Mouse (Mus musculus) heart, embryonic 11.5 days (tissue): ENCODE measurements at regions not wholly inside any gene's neighbourhood (a gene's known extent, or its start where the extent isn't known, plus 50 kb on each side); places are given as distances from the start of the nearest gene placed in this dataset.

ENCODE experiments used
- ATAC-seq: fragments of 200-750 bp; cut with Nextera tagmentation; replicated peaks from 2 replicates; pipeline ENCODE4 v1.8.0; 2017; ENCODE audit warnings: moderate library complexity; ENCODE audit not compliant: insufficient number of reproducible peaks, low FRiP score, low TSS enrichment
- H3K27ac ChIP-seq: fragments of 300-500 bp; sonication (generic); 2 replicates; pipeline ENCODE4 v1.5.1; 2014; ENCODE audit warnings: mild to moderate bottlenecking, low read depth, low read length
- H3K27me3 ChIP-seq: fragments of 300-500 bp; sonication (generic); 2 replicates; pipeline ENCODE4 v1.6.1; 2014; ENCODE audit warnings: mild to moderate bottlenecking, low read length, mixed read lengths; ENCODE audit not compliant: control insufficient read depth, insufficient read depth
- H3K36me3 ChIP-seq: fragments of 300-500 bp; sonication (generic); 2 replicates; pipeline ENCODE4 v1.6.1; 2014; ENCODE audit warnings: mild to moderate bottlenecking, low read length, moderate library complexity, mixed read lengths; ENCODE audit not compliant: control insufficient read depth, insufficient read depth
- H3K4me1 ChIP-seq: fragments of 300-500 bp; sonication (generic); 2 replicates; pipeline ENCODE4 v1.6.1; 2014; ENCODE audit warnings: low read length; ENCODE audit not compliant: control insufficient read depth, insufficient read depth
- H3K4me2 ChIP-seq: fragments of 300-500 bp; sonication (generic); 2 replicates; pipeline ENCODE4 v1.6.1; 2014; ENCODE audit warnings: mild to moderate bottlenecking, moderate library complexity
- H3K4me3 ChIP-seq: fragments of 300-500 bp; sonication (generic); 2 replicates; pipeline ENCODE4 v1.5.1; 2014; ENCODE audit warnings: low read depth, low read length
- H3K9ac ChIP-seq: fragments of 300-500 bp; sonication (generic); 2 replicates; pipeline ENCODE4 v1.6.1; 2014; ENCODE audit warnings: mild to moderate bottlenecking, low read depth, low read length, moderate library complexity
- H3K9me3 ChIP-seq: fragments of 300-500 bp; sonication (generic); replicated peaks from 2 replicates; pipeline ENCODE4 v1.6.1; 2016; ENCODE audit warnings: low read length; ENCODE audit not compliant: control insufficient read depth
- WGBS: fragments of 180-500 bp; shearing (Covaris S2); extraction: QIAGEN DNeasy Blood & Tissue Kit; methylation state at CpG from one replicate; pipeline ENCODE4 v1.1.7; 2014; ENCODE audit not compliant: insufficient replicate concordance; 5-methylcytosine and 5-hydroxymethylcytosine counted together

DNA sequence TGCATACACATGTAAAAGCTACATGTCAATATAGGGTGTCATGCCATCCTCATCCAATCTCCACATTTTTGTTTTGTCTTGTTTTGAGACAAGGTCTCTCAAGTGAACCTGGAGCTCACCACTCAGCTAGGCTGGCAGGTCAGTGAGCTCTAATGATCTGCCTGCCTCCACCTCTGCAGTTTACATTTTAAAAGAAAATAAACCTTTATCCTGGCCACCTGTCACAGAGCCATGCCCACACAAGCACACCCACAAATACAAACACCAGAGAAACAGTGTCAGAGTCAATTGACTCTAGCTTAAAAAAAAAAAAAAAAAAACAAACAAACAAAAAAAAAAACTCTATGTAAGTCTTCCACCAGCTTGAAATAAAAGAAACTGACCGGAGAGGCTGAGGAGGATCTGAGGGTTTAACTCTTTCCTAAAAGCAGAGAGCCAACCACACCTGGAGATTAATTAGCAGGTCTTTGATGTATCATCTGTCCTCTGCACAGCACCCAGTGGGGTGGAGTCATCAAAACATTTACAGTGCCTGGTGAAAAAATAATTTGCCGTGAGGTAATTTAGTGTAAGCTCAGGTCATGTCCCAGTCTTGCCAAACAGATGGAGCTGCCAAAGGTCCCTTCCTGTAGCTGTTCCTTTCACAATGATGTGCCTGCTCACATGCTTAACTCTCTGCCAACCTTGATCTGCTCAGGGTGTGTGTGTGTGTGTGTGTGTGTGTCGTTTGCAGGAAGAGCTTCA, 262.2 kb downstream of the Gm11361 start:
- no peak overlapping the region for H3K9ac ChIP-seq
- WGBS: 55% methylated on average over 3 of the region's 3 CpGs
- no peaks in the 10 kb centered on the region for H3K4me1 ChIP-seq
- H3K27me3 ChIP-seq: no peaks in the 10 kb centered on the region
- no peak overlapping the region for H3K4me3 ChIP-seq
- H3K4me2 ChIP-seq: no peak overlapping the region
- no peak overlapping the region for H3K27ac ChIP-seq
- ATAC-seq: no peak
- no peaks in the 10 kb centered on the region for H3K36me3 ChIP-seq
- no peaks in the 10 kb centered on the region for H3K9me3 ChIP-seq

DNA sequence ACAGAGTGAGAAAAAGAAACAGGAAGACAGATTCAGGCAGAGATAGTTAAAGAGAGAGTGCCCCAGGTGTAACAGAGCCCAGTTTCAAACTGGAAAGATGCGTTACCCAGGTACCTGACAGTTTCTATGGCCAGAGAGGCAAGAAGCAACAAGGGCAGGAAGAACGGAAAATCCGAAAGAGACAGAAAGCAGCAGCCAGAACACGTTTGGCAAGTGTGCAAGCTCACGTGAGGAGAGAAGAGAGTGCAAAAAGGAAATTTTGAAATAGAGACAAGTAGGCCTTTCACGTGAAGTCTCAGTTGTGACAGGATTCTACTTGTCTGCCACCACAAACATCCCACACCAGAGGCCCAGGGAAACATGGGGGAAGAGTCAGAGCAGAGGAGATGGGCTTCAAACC, 259.8 kb downstream of the Gm11361 start:
- Histone ChIP-seq H3K9me3 (no peaks in the 10 kb centered on the region), H3K4me3 (no peak overlapping the region), H3K4me2 (no peak overlapping the region), H3K27ac (no peak overlapping the region), H3K36me3 (no peaks in the 10 kb centered on the region), H3K27me3 (no peaks in the 10 kb centered on the region), H3K9ac (no peak overlapping the region), H3K4me1 (no peaks in the 10 kb centered on the region)
- WGBS: 75% methylated on average over 6 of the region's 6 CpGs
- no peak for ATAC-seq

DNA sequence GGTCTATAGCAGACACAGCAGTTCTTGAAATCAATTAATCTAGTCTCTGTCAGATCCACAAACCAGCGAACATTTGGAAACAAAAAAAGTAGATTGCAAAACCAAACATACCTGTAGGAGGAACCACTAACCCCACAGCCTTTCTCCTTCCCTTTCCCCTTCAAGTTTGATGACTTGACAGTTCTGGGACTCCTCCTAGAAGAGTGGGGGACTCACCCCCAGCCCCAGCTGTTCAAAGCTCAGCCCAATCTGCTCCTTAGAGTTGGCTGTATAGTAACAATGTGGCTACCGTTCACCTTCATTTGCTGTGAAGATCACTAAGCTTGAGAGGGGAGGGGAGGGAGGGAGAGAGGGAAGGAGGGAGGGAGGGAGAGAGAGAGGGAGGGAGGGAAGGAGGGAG, 259.3 kb downstream of the Gm11361 start:
- Histone ChIP-seq H3K9ac (no peak overlapping the region), H3K36me3 (no peaks in the 10 kb centered on the region), H3K4me3 (no peak overlapping the region), H3K9me3 (no peaks in the 10 kb centered on the region), H3K4me1 (no peaks in the 10 kb centered on the region), H3K27ac (no peak overlapping the region), H3K4me2 (no peak overlapping the region), H3K27me3 (no peaks in the 10 kb centered on the region)
- WGBS: 56% methylated on average over 2 of the region's 2 CpGs
- ATAC-seq: no peak

DNA sequence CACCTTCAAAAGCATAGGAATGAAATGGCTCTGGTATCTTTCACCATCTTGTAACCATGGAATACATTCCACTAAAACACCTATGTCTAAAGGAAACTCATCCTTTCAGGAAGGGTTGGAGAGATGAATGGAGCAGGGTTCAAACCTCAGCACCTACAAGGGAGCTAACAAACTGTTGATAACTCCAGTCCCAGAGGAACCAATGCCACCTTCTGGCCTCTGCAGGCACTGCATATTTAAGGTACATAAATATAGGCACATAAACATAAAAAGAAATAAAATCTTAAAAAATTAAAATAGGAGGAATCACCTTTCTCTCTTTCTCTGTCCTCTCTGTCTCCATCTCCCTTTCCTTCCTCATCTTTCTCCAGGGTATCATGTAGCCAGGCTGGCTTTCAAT, 256.9 kb downstream of the Gm11361 start:
- no peak overlapping the region for H3K9ac ChIP-seq
- H3K27me3 ChIP-seq: no peaks in the 10 kb centered on the region
- H3K4me1 ChIP-seq: no peaks in the 10 kb centered on the region
- no peak for ATAC-seq
- no peak overlapping the region for H3K27ac ChIP-seq
- no peaks in the 10 kb centered on the region for H3K9me3 ChIP-seq
- H3K4me3 ChIP-seq: no peak overlapping the region
- H3K36me3 ChIP-seq: no peaks in the 10 kb centered on the region
- no peak overlapping the region for H3K4me2 ChIP-seq

DNA sequence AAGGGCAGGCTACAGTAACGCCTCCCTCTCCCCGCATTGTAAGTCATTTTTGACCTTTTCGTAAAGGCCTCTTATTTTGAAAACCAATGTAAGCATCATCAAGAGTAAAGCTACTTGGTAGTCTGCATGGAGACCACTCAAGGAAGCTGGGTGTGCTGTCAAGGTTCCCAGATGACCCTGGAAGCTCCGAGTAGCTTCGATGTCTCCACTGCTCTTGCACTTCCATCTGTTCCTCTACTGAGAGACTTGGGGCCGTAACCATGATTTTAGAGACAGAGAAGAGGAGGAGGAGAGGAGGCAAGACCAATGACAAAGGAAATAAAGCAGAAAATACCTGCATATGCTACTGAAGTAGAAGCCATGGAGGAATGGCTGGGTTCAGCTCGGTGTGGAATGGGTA, 256.0 kb downstream of the Gm11361 start:
- H3K9ac ChIP-seq: no peak overlapping the region
- WGBS: 85% methylated on average over 7 of the region's 7 CpGs
- ATAC-seq: no peak
- H3K4me3 ChIP-seq: no peak overlapping the region
- H3K4me2 ChIP-seq: no peak overlapping the region
- no peaks in the 10 kb centered on the region for H3K4me1 ChIP-seq
- no peaks in the 10 kb centered on the region for H3K36me3 ChIP-seq
- no peaks in the 10 kb centered on the region for H3K27me3 ChIP-seq
- H3K9me3 ChIP-seq: no peaks in the 10 kb centered on the region
- H3K27ac ChIP-seq: no peak overlapping the region

DNA sequence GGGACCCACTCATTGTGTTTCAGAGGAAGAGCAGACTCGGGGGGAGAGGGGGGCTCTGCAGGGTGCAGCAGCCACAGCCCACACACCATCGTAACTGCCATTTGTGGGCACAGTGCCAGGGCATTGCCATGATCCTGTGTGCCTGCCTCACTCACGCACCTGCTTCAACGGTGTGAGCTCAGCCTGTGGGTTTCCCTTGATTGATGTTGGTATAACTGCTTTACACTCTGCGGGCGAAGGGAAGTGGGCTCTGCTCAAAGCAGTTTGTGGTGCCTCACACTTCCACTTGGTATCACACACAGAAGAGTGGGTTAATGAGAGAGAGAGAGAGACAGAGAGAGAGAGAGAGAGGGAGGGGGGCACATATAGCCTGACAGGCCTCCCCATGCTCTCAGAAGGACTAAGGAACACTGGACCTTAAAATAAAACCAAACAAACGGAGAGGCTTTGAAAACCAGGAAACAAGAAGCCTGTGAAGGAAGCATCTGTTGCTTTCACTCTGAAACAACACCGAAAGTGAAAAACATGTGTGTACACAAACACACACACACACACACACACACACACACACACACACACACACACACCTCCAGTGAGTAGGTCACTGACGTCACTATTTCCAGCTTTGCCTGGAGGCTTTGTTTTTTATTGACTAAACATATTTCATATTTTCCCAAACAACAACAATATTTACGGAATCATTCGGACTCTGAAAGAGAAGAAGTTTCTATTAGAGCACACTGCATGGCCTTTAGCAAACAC, 255.4 kb downstream of the Gm11361 start:
- no peak for ATAC-seq
- Histone ChIP-seq H3K9me3 (no peaks in the 10 kb centered on the region), H3K36me3 (no peaks in the 10 kb centered on the region), H3K9ac (no peak overlapping the region), H3K4me1 (peaks cover 1% of the 10 kb centered on the region; the same call in 1 of the 2 replicates), H3K27ac (no peak overlapping the region), H3K27me3 (no peaks in the 10 kb centered on the region), H3K4me2 (no peak overlapping the region), H3K4me3 (no peak overlapping the region)
- WGBS: 81% methylated on average over 11 of the region's 11 CpGs

DNA sequence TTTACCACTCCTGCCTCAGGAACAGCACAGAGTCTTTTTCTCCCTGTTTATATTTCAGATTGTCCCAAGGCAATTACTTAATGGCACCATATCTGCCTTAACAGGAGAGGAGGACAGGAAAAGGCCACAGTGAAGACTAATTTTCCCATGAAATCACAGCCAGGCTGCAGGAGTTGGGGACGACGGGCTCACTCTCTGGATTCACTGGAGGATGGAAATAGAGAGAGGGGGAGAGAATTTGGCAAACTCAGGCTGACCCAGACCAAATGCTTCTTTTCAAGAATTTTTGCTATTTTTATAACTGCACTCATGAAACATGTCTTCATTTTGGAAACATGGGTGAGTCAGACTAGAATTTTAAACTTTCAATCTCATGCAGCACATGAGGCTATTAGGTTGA, 250.9 kb downstream of the Gm11361 start:
- H3K9ac ChIP-seq: no peak overlapping the region
- no peaks in the 10 kb centered on the region for H3K9me3 ChIP-seq
- peaks cover 7% of the 10 kb centered on the region; the same call in 1 of the 2 replicates for H3K4me1 ChIP-seq
- no peak overlapping the region for H3K4me3 ChIP-seq
- ATAC-seq: no peak
- H3K36me3 ChIP-seq: no peaks in the 10 kb centered on the region
- H3K4me2 ChIP-seq: no peak overlapping the region
- no peaks in the 10 kb centered on the region for H3K27me3 ChIP-seq
- H3K27ac ChIP-seq: peak overlapping the region; percentile 32; the same call in 1 of the 2 replicates
- 43% methylated on average over 2 of the region's 2 CpGs for WGBS

DNA sequence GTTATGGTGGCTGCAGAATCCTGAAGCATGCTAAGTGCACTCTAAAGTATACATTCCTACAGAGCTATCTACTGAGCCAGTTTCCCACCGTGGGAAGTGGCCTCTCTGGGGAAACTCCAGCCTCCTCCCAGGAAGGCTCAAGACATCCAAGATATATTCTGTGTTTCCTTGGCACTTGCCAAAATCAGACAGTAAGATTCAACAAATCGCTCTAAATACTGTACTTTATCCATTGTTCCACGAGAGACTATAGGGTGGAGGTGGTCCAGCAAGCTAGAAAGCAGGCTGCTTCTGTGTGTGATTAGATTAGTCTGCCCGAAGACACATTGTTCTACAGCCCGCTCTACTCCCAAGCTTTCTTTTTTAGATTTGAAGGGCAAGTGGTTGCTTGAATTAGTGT, 250.5 kb downstream of the Gm11361 start:
- Histone ChIP-seq H3K27me3 (no peaks in the 10 kb centered on the region), H3K36me3 (no peaks in the 10 kb centered on the region), H3K27ac (peak overlapping the region; percentile 32), H3K4me1 (peaks cover 7% of the 10 kb centered on the region; the same call in 1 of the 2 replicates), H3K4me2 (no peak overlapping the region), H3K9me3 (no peaks in the 10 kb centered on the region), H3K4me3 (no peak overlapping the region), H3K9ac (no peak overlapping the region)
- 37% methylated on average over 5 of the region's 5 CpGs for WGBS
- ATAC-seq: no peak; the same call in 1 of the 2 replicates

DNA sequence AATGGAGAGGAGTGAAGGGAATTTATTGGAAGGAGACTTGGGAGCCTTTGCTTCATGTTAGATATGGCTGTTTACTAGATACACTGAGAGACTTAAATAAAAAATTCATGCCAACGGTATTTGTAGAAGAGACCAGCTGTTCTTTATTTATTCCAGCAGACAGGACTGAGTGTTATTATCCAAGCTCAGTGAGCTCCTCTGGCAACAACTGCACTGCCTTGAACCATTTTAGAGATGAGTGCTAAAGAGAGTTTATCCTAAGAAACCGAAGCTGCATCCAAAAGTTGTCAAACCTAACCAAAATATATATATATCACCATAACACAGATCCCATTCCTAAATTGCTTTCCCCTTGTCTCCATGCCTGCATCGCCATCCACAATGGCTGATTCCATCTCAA, 247.0 kb downstream of the Gm11361 start:
- Histone ChIP-seq H3K4me3 (no peak overlapping the region), H3K4me2 (no peak overlapping the region), H3K9me3 (no peaks in the 10 kb centered on the region), H3K36me3 (no peaks in the 10 kb centered on the region), H3K27ac (no peak overlapping the region), H3K27me3 (no peaks in the 10 kb centered on the region), H3K9ac (no peak overlapping the region), H3K4me1 (peaks cover 14% of the 10 kb centered on the region)
- ATAC-seq: no peak
- 82% methylated on average over 3 of the region's 3 CpGs for WGBS
